Mouse (Mus musculus) MEL (cell line): ENCODE results near the gene Pik3r4. TPM values are rescaled to one million over a fixed set of nuclear protein-coding genes. Genes with fewer than 3 reads are reported as not detected.

Experiments
- DNase-seq: peaks from one replicate; pipeline ENCODE4 v3.0.0; 2011; ENCODE audit warnings: low read depth, low spot score
- H3K27ac ChIP-seq: 2 replicates; pipeline ENCODE4 v1.5.1; 2012; ENCODE audit warnings: low read depth, mild to moderate bottlenecking, control low read depth, low read length, moderate library complexity; ENCODE audit not compliant: control insufficient read depth
- H3K27me3 ChIP-seq, 2 experiments: fragments of 150-350 bp in 1 of 2; sonication (generic) in 1 of 2; 2 replicates each; pipeline ENCODE4 v1.6.1; 2012; ENCODE audit warnings: low read length in 2 of 2, mild to moderate bottlenecking in 2 of 2, improper control_type of control experiment in 1 of 2, moderate library complexity in 1 of 2; ENCODE audit not compliant: insufficient read depth in 2 of 2, control insufficient read depth in 1 of 2
- H3K36me3 ChIP-seq, 2 experiments: 2 replicates each; pipeline ENCODE4 v1.6.1; 2012 to 2014; ENCODE audit warnings: low read length in 2 of 2, improper control_type of control experiment in 1 of 2, inconsistent platforms in 1 of 2, mild to moderate bottlenecking in 1 of 2; ENCODE audit not compliant: insufficient read depth in 2 of 2, control insufficient read depth in 1 of 2
- H3K4me1 ChIP-seq, 2 experiments: fragments of 150-350 bp in 1 of 2; sonication (generic) in 1 of 2; 2 replicates each; pipeline ENCODE4 v1.6.1; 2012; ENCODE audit warnings: low read length in 2 of 2, improper control_type of control experiment in 1 of 2, mild to moderate bottlenecking in 1 of 2; ENCODE audit not compliant: insufficient read depth in 2 of 2, control insufficient read depth in 1 of 2
- H3K4me3 ChIP-seq, 2 experiments: fragments of 150-350 bp in 1 of 2; sonication (generic) in 1 of 2; 2 replicates each; pipeline ENCODE4 v1.5.1; 2012; ENCODE audit warnings: low read depth in 2 of 2, low read length in 2 of 2, mild to moderate bottlenecking in 2 of 2, moderate library complexity in 2 of 2, control low read depth in 1 of 2, improper control_type of control experiment in 1 of 2; ENCODE audit not compliant: control insufficient read depth in 1 of 2, insufficient read depth in 1 of 2
- H3K79me2 ChIP-seq: 2 replicates; pipeline ENCODE4 v1.6.1; 2012; ENCODE audit warnings: mild to moderate bottlenecking, low read length, moderate library complexity; ENCODE audit not compliant: control insufficient read depth, poor library complexity, insufficient read depth
- H3K9ac ChIP-seq: 2 replicates; pipeline ENCODE4 v1.6.1; 2012; ENCODE audit warnings: low read depth, mild to moderate bottlenecking, control low read depth, low read length, moderate library complexity; ENCODE audit not compliant: control insufficient read depth, poor library complexity, severe bottlenecking
- H3K9me3 ChIP-seq: fragments of 150-350 bp; sonication (generic); replicated peaks from 2 replicates; pipeline ENCODE4 v1.6.1; 2012; ENCODE audit warnings: mild to moderate bottlenecking, low read length, improper control_type of control experiment, moderate library complexity; ENCODE audit not compliant: insufficient read depth
- CHD1 ChIP-seq: IDR thresholded peaks from 2 replicates; pipeline ENCODE4 v1.6.1; 2012; ENCODE audit warnings: low read depth, mild to moderate bottlenecking, inconsistent platforms, low read length, improper control_type of control experiment
- CTCF ChIP-seq, 3 experiments: IDR thresholded peaks in 2 of 3; conservative IDR thresholded peaks in 1 of 3; 2 replicates each; pipeline ENCODE4 v1.5.1; 2011 to 2012; ENCODE audit warnings: low read length in 3 of 3, low read depth in 2 of 3, mild to moderate bottlenecking in 2 of 3, improper control_type of control experiment in 1 of 3, inconsistent platforms in 1 of 3, mixed read lengths in 1 of 3, moderate library complexity in 1 of 3; ENCODE audit not compliant: control insufficient read depth in 1 of 3, insufficient read depth in 1 of 3, poor library complexity in 1 of 3, severe bottlenecking in 1 of 3
- E2F4 ChIP-seq: IDR thresholded peaks from 2 replicates; pipeline ENCODE4 v1.6.1; 2011; ENCODE audit warnings: low read depth, low read length, improper control_type of control experiment, borderline replicate concordance
- ELF1 ChIP-seq: IDR thresholded peaks from 2 replicates; pipeline ENCODE4 v1.6.1; 2014; ENCODE audit warnings: low read depth, mild to moderate bottlenecking, inconsistent platforms, low read length, improper control_type of control experiment, moderate library complexity
- EP300 ChIP-seq, 2 experiments: IDR thresholded peaks; 2 replicates each; pipeline ENCODE4 v1.6.1; 2011; ENCODE audit warnings: improper control_type of control experiment in 2 of 2, low read length in 2 of 2, low read depth in 1 of 2, mild to moderate bottlenecking in 1 of 2
- ETS1 ChIP-seq: IDR thresholded peaks from 2 replicates; pipeline ENCODE4 v1.6.1; 2012; ENCODE audit warnings: low read depth, mild to moderate bottlenecking, inconsistent platforms, low read length, improper control_type of control experiment, moderate library complexity
- HCFC1 ChIP-seq: IDR thresholded peaks from 2 replicates; pipeline ENCODE4 v1.6.1; 2012; ENCODE audit warnings: low read depth, mild to moderate bottlenecking, inconsistent platforms, low read length, improper control_type of control experiment, moderate library complexity
- MAFK ChIP-seq: IDR thresholded peaks from 2 replicates; pipeline ENCODE4 v1.6.1; 2011; ENCODE audit warnings: low read depth, mild to moderate bottlenecking, low read length, improper control_type of control experiment, borderline replicate concordance
- MAX ChIP-seq: IDR thresholded peaks from 2 replicates; pipeline ENCODE4 v1.6.1; 2011; ENCODE audit warnings: low read length, improper control_type of control experiment
- MAZ ChIP-seq: IDR thresholded peaks from 2 replicates; pipeline ENCODE4 v1.6.1; 2012; ENCODE audit warnings: low read depth, mild to moderate bottlenecking, inconsistent platforms, low read length, improper control_type of control experiment
- MXI1 ChIP-seq: IDR thresholded peaks from 2 replicates; pipeline ENCODE4 v1.6.1; 2011; ENCODE audit warnings: mild to moderate bottlenecking, low read depth, low read length, improper control_type of control experiment
- MYC ChIP-seq: IDR thresholded peaks from 2 replicates; pipeline ENCODE4 v1.6.1; 2011; ENCODE audit warnings: low read depth, mild to moderate bottlenecking, low read length, improper control_type of control experiment, moderate library complexity
- NELFE ChIP-seq: IDR thresholded peaks from 2 replicates; pipeline ENCODE4 v1.6.1; 2011; ENCODE audit warnings: low read depth, low read length, improper control_type of control experiment
- NRF1 ChIP-seq: IDR thresholded peaks from 2 replicates; pipeline ENCODE4 v1.6.1; 2014; ENCODE audit warnings: low read depth, mild to moderate bottlenecking, inconsistent platforms, low read length, improper control_type of control experiment, moderate library complexity; ENCODE audit not compliant: poor library complexity, insufficient read depth, severe bottlenecking
- POLR2A ChIP-seq, 2 experiments: IDR thresholded peaks; 2 replicates each; pipeline ENCODE4 v1.6.1; 2011 to 2012; ENCODE audit warnings: low read length in 2 of 2, mild to moderate bottlenecking in 2 of 2, control low read depth in 1 of 2, improper control_type of control experiment in 1 of 2, low read depth in 1 of 2, moderate library complexity in 1 of 2; ENCODE audit not compliant: control insufficient read depth in 1 of 2, insufficient read depth in 1 of 2, poor library complexity in 1 of 2
- POLR2AphosphoS2 ChIP-seq: IDR thresholded peaks from 2 replicates; pipeline ENCODE4 v1.6.1; 2011; ENCODE audit warnings: low read length, improper control_type of control experiment
- RAD21 ChIP-seq: IDR thresholded peaks from 2 replicates; pipeline ENCODE4 v1.6.1; 2011; ENCODE audit warnings: mild to moderate bottlenecking, low read depth, low read length, improper control_type of control experiment
- SIN3A ChIP-seq: IDR thresholded peaks from 2 replicates; pipeline ENCODE4 v1.6.1; 2012; ENCODE audit warnings: low read length, improper control_type of control experiment, inconsistent platforms
- TBP ChIP-seq: IDR thresholded peaks from 2 replicates; pipeline ENCODE4 v1.8.0; 2011; ENCODE audit warnings: low read depth, low read length, improper control_type of control experiment
- ZC3H11A ChIP-seq: IDR thresholded peaks from 2 replicates; pipeline ENCODE4 v1.6.1; 2012; ENCODE audit warnings: low read depth, mild to moderate bottlenecking, inconsistent platforms, low read length, improper control_type of control experiment
- ZMIZ1 ChIP-seq: IDR thresholded peaks from 2 replicates; pipeline ENCODE4 v1.6.1; 2012; ENCODE audit warnings: low read depth, mild to moderate bottlenecking, inconsistent platforms, low read length, improper control_type of control experiment, moderate library complexity
- ZNF384 ChIP-seq: IDR thresholded peaks from 2 replicates; pipeline ENCODE4 v1.6.1; 2012; ENCODE audit warnings: low read depth, mild to moderate bottlenecking, inconsistent platforms, low read length, improper control_type of control experiment
- polyA plus RNA-seq, 2 experiments: library from polyadenylated mRNA; stranded (reverse) in 1 of 2; unstranded in 1 of 2; fragments of >175 nt in 1 of 2; fragments of >200 nt in 1 of 2; gene quantifications; 2 replicates each; pipeline versions ENCODE4 v1.2.1 to v1.2.4; 2012; ENCODE audit warnings: low replicate concordance in 2 of 2, low read depth in 1 of 2; ENCODE audit not compliant: insufficient read length in 2 of 2, insufficient read depth in 1 of 2, missing spikeins in 1 of 2
- total RNA-seq: library from RNA; depleted of rRNA; stranded (reverse); fragments of 300-350 nt; gene quantifications from 2 replicates; pipeline ENCODE4 v1.2.3, GENCODE M21; 2012; rRNA removed

Gene Pik3r4
- total RNA-seq: 6.6 and 8.4 TPM in 2 replicates
- 100 to 1,000 TPM in 1 of 2 experiments, 10 to 100 TPM in 1; 22.9 to 139 TPM for polyA plus RNA-seq

- Histone ChIP-seq H3K4me1 (peaks cover 0 to 5% of the 10 kb centered on the region in 2 experiments; a peak in 1 of 4 replicates), H3K36me3 (peaks cover 0 to 4% of the 10 kb centered on the region in 2 experiments; a peak in 1 of 4 replicates), H3K27me3 (no peaks in the 10 kb centered on the region; a peak in 1 of 4 replicates), H3K79me2 (peaks cover 5% of the 10 kb centered on the region), H3K27ac (no peak within 1 kb of the TSS), H3K9me3 (no peaks in the 10 kb centered on the region), H3K4me3 (peak within 1 kb of the TSS; percentile 75 to 88), H3K9ac (peak within 1 kb of the TSS; percentile 86)
- TF ChIP-seq ZMIZ1: no peak
- peak; percentile 30; the same call in 1 of the 2 replicates for TF ChIP-seq TBP
- peak; percentile 64 for TF ChIP-seq NELFE
- no peak for TF ChIP-seq NRF1
- peak; percentile 68 for TF ChIP-seq MXI1
- TF ChIP-seq POLR2A (IDR thresholded peaks at IDR 0.05; ENCODE audit: control insufficient read depth in 1 of 2, insufficient read depth in 1 of 2, low read depth in 1 of 2, low read length in 2 of 2, poor library complexity in 1 of 2): peak; percentile 74 to 81; a peak in 3 of 4 replicates
- peak; percentile 84 for TF ChIP-seq ELF1
- peak; percentile 88 for TF ChIP-seq HCFC1
- 0 out of 2 replicates have a peak, but pooled peaks have one; percentile 37 for TF ChIP-seq MAX
- peak; percentile 36; the same call in 1 of the 2 replicates for TF ChIP-seq POLR2AphosphoS2
- peak; percentile 94 for TF ChIP-seq SIN3A
- TF ChIP-seq MAZ: no peak
- peak; percentile 97 for DNase-seq
Observed at GRCm38 (mm10) chr9:105642460-105643371, at the start of gene Pik3r4. Gene Pik3r4 (plus strand): TSS chr9:105642978.

- Histone ChIP-seq H3K27me3 (no peaks in the 10 kb centered on the region), H3K9me3 (no peaks in the 10 kb centered on the region)
Observed at GRCm38 (mm10) chr9:105598906-105599305, 43.9 kb upstream of the Pik3r4 start.

More at GRCm38 (mm10) chr9:105598906-105599305, 43.9 kb upstream of the Pik3r4 start:
- no peak overlapping the region for H3K4me3 ChIP-seq
- H3K4me1 ChIP-seq: no peaks in the 10 kb centered on the region
- no peak for TF ChIP-seq ZC3H11A
- no peak for TF ChIP-seq CTCF (IDR thresholded peaks at IDR 0.05 in 2 of 3, conservative IDR thresholded peaks at IDR 0.05 in 1 of 3; ENCODE audit: control insufficient read depth in 1 of 3, insufficient read depth in 1 of 3, low read depth in 2 of 3, low read length in 3 of 3, poor library complexity in 1 of 3, severe bottlenecking in 1 of 3)
- no peak for TF ChIP-seq E2F4
- TF ChIP-seq ZNF384: no peak
- TF ChIP-seq MAFK: no peak
- TF ChIP-seq RAD21: no peak
- TF ChIP-seq ETS1: no peak
- TF ChIP-seq ELF1: no peak
- no peak for TF ChIP-seq SIN3A
- TF ChIP-seq NRF1: no peak
- TF ChIP-seq MXI1: no peak
- TF ChIP-seq EP300 (IDR thresholded peaks at IDR 0.05; ENCODE audit: low read depth in 1 of 2, low read length in 2 of 2): no peak
- no peak for TF ChIP-seq MYC
- TF ChIP-seq HCFC1: no peak
- TF ChIP-seq CHD1: no peak
- TF ChIP-seq MAX: no peak
- no peak for TF ChIP-seq POLR2A (IDR thresholded peaks at IDR 0.05; ENCODE audit: control insufficient read depth in 1 of 2, insufficient read depth in 1 of 2, low read depth in 1 of 2, low read length in 2 of 2, poor library complexity in 1 of 2)
- no peaks in the 10 kb centered on the region for H3K79me2 ChIP-seq
- no peaks in the 10 kb centered on the region for H3K36me3 ChIP-seq
- H3K9ac ChIP-seq: no peak overlapping the region
- no peak for DNase-seq
- H3K27ac ChIP-seq: no peak overlapping the region
